Mouse (Mus musculus): ENCODE results near the gene Zfp536. TPM values are rescaled to one million over a fixed set of nuclear protein-coding genes. Genes with fewer than 3 reads are reported as not detected.

Zfp536 gene
- polyA plus RNA-seq, 1 experiment from 2014 or later: 31.5 TPM

DNA sequence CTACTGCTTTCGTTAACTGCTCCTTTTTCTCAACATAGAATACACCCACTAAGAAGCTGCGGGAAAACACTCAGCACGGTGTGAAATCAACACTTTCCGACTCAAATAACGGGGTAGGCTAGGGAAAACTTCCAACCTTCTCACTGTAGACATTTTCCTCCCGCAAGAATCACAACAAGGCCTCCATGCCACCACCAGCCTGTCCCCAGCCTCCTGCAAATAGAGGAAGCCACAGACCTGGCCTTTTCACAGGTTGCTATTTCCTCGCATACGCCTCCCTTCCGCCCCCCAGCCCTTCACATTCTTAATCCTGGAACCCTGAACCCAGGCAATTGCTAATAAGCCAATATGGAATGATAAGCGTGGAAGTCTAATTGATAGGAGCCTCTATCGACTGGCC is 124.8 kb downstream of the Zfp536 start:
- DNase-seq (ENCODE audit: extremely low spot score, low spot score): no peak
- Histone ChIP-seq H3K27me3 (ENCODE audit: poor library complexity, severe bottlenecking) (no peaks in the 10 kb centered on the region), H3K27ac (no peak overlapping the region), H3K4me3 (no peak overlapping the region), H3K9me3 (peaks cover 2% of the 10 kb centered on the region; the same call in 1 of the 2 replicates), H3K4me1 (peaks cover 20% of the 10 kb centered on the region), H3K36me3 (replicated peaks) (peaks cover 46% of the 10 kb centered on the region)
- 90% methylated on average over 11 of the region's 11 CpGs for WGBS

DNA sequence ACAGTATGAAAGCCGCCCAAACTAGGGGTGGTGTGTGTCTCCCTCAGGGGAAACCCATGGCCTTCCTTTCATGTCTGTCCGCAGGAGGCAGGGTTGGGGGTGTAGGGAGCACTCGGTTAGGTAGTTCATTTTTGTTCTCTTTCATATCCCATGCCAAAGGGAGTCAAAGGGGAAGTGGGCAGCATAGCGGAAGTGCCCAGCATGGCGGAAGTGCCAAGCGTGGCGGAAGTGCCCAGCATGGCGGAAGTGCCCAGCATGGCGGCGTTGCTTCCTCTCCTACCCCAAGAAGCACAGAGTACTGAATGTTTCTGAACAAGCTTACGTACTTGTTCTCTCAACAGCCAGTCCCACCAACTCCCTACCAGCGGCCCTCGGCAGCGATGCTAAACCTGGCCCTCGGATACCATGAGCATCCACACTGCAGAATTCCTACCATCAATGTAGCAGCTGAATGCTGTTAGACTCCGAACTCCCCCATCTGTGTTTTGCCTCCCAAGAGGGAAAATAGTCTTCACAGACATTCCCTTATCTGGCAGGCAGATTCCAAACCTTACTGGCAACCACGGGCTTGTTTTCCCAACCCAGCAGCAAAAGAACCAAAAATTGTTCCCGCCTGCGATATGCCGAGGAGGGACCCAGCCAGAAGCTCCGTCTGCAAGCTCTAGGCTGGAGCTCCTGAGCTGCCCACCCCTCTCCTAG is 125.4 kb downstream of the Zfp536 start:
- Histone ChIP-seq H3K4me1 (peaks cover 20% of the 10 kb centered on the region), H3K9me3 (peaks cover 4% of the 10 kb centered on the region; the same call in 1 of the 2 replicates), H3K4me3 (no peak overlapping the region), H3K27me3 (ENCODE audit: poor library complexity, severe bottlenecking) (no peaks in the 10 kb centered on the region), H3K36me3 (replicated peaks) (peaks cover 46% of the 10 kb centered on the region), H3K27ac (no peak overlapping the region)
- WGBS: 92% methylated on average over 21 of the region's 21 CpGs
- DNase-seq (ENCODE audit: extremely low spot score, low spot score): no peak

DNA sequence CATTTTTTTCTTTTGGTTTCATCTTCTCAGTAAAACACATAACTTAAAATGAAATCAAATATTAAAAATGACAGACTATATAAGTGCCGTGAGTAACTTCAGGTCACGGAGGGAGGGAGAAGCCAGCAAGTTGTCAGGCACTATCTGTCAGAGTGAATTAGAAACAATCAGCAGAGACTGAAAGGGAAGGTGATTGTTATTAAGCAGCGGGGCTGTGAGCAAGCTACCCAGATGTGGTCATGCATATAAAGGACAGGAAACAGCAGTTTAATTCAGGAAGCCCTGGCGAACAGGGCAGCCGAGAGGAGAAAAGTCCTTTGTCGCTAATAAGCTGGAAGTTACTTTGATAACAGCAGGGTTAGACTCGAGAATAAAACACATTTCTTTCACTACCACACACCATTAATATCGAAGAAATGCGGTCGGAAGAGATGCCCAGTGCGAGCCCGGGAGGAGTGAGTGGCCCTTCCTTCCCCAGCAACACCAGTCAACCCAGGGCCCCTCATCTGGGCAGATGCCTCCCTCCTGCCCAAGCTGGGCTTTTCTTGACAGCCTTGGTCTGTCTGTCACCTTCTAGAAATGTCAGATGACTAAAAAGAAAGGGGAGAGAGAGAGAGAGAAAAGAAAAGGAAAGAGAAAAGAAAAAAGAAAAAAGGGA is 133.6 kb downstream of the Zfp536 start:
- peaks cover 46% of the 10 kb centered on the region for H3K36me3 ChIP-seq (replicated peaks)
- peaks cover 4% of the 10 kb centered on the region; the same call in 1 of the 2 replicates for H3K9me3 ChIP-seq
- H3K4me1 ChIP-seq: peaks cover 18% of the 10 kb centered on the region
- 0 out of 2 replicates have a peak overlapping the region, but pooled peaks have one; percentile 51 for H3K27ac ChIP-seq
- no peak overlapping the region for H3K4me3 ChIP-seq
- H3K27me3 ChIP-seq (ENCODE audit: poor library complexity, severe bottlenecking): no peaks in the 10 kb centered on the region
- no peak for DNase-seq (ENCODE audit: extremely low spot score, low spot score)
- 40% methylated on average over 12 of the region's 12 CpGs for WGBS

DNA sequence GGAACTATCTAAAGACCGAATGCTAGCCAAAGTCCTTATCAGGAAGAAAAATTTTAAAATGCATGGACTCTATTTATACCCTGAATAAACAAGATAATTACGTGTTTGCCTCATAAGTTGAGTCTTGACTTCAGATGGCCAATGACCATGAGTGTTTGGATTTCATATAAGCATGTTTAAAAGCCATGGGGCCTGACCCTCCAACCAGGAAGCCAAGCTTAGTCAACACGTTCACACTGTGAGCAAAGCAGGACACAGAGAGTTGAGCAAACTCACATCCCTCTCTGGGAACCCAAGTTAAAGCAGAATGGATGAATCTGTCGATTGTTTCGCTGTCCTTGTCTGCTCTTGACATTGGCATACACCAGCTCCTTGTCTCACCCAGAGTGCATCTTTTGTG is 138.6 kb downstream of the Zfp536 start:
- WGBS: 87% methylated on average over 5 of the region's 5 CpGs
- no peaks in the 10 kb centered on the region; the same call in 1 of the 2 replicates for H3K9me3 ChIP-seq
- H3K4me3 ChIP-seq: no peak overlapping the region
- no peak overlapping the region for H3K27ac ChIP-seq
- no peaks in the 10 kb centered on the region for H3K27me3 ChIP-seq (ENCODE audit: poor library complexity, severe bottlenecking)
- H3K4me1 ChIP-seq: peaks cover 5% of the 10 kb centered on the region
- peaks cover 19% of the 10 kb centered on the region; the same call in 1 of the 2 replicates for H3K36me3 ChIP-seq (replicated peaks)
- no peak for DNase-seq (ENCODE audit: extremely low spot score, low spot score)

DNA sequence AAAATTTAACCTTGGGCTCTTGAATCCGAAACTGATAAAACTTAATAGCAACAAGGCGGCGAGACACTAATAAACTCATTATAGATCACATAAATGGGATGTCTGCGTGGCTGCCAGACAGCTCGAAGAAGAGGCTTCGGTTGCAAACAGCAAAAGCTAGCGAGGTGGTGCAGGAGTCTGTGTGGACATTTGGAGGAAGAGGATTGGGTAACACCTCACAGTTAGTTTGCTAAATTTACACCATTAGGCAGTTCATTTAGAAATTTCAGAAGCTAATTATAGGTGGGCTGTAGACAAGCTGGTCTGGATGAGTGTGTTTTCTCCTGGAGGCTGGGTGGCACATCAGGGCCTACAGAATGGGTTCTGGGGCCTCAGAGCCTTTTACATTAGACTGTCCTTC is 143.0 kb downstream of the Zfp536 start:
- peaks cover 33% of the 10 kb centered on the region for H3K4me1 ChIP-seq
- WGBS: 94% methylated on average over 7 of the region's 7 CpGs

DNA sequence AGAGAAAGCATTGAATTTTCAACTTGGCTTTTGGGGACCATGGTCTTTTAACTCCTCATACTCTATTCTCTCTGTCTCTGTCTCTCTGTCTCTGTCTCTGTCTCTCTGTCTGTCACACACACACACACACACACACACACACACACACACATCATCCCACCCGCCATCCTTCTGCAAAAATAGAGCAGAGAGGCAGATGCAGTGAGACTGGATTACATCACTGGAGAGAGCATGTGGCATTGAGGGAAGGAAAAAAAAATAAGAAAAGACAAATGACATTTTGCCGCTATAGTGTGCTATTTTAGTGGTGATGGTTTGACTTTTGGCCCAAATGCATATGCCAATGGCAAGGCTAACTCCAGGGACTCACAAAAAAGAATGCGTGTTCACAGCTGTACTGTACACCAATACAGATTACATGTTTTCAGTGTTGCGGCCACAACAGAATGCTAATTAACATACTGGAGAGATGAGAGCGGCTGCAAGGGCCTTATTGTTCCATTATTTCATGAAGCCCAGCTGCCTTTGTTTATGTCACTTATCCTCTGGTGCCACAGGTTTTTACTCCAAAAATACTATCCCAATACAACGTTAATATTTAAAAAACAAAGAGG is 145.4 kb downstream of the Zfp536 start:
- no peak overlapping the region for H3K4me3 ChIP-seq
- H3K27ac ChIP-seq: no peak overlapping the region
- peaks cover 52% of the 10 kb centered on the region for H3K4me1 ChIP-seq
- no peaks in the 10 kb centered on the region for H3K9me3 ChIP-seq
- no peaks in the 10 kb centered on the region for H3K36me3 ChIP-seq (replicated peaks)
- WGBS: 81% methylated on average over 6 of the region's 6 CpGs
- H3K27me3 ChIP-seq (ENCODE audit: poor library complexity, severe bottlenecking): peaks cover 39% of the 10 kb centered on the region
- no peak for DNase-seq (ENCODE audit: extremely low spot score, low spot score)

More for the DNA sequence above, 143.0 kb downstream of the Zfp536 start:
- H3K36me3 ChIP-seq (replicated peaks): no peaks in the 10 kb centered on the region
- H3K27ac ChIP-seq: no peak overlapping the region
- H3K4me3 ChIP-seq: no peak overlapping the region
- H3K27me3 ChIP-seq (ENCODE audit: poor library complexity, severe bottlenecking): peaks cover 19% of the 10 kb centered on the region
- no peaks in the 10 kb centered on the region for H3K9me3 ChIP-seq
- no peak for DNase-seq (ENCODE audit: extremely low spot score, low spot score)

DNA sequence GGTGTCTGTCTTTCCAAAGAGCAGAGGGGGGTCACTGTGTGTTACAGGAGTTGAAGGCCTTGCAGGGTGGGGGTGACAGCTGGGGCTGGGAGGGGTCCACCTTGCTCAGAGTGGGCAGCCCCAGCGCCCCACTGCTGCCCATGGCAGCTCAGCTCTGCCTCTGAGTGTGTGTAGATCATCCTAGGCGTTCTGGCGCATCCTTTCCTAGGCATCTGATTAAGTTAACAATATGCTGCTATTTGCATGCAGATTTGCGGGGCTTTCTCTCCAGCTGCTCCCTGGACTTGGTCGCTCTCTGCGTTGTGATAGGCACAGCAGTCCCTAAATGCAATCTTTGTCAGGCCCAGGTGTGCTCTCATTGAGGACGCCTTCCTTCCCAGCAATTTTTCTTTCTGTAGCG is 147.7 kb downstream of the Zfp536 start:
- no peak overlapping the region for H3K27ac ChIP-seq
- H3K4me3 ChIP-seq: no peak overlapping the region
- H3K9me3 ChIP-seq: no peaks in the 10 kb centered on the region
- H3K4me1 ChIP-seq: peaks cover 52% of the 10 kb centered on the region
- 15% methylated on average over 8 of the region's 8 CpGs for WGBS
- H3K36me3 ChIP-seq (replicated peaks): no peaks in the 10 kb centered on the region
- no peak for DNase-seq (ENCODE audit: extremely low spot score, low spot score)
- H3K27me3 ChIP-seq (ENCODE audit: poor library complexity, severe bottlenecking): peaks cover 51% of the 10 kb centered on the region

DNA sequence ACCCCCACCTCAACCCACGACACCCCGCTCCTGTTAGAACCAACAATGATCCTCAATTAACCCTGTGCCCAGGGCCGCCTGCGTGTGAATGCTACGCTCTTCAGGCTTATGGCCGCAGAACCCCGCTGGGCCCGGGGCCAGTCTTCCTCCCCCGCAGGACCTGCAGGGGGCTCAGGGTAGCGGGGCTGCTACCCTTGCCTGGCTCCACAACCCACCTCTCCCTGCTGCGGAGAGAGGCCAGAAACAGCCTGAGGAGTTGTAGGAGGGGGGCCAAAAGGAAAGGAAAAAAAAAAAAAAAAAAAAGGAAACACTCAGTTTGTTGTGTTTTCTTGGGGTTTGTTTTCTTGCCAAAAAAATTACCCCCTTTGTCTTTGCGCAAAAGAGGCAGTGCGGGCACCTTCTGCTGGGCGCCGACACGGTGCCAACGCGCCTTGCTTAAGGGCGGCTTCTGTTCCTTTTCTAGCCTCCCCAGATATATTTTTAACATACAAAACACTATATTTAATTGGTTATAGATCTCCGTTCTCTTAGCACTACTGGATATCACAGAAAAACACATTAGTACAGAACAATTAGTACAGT is 148.6 kb downstream of the Zfp536 start:
- Histone ChIP-seq H3K9me3 (no peaks in the 10 kb centered on the region), H3K27ac (peak overlapping the region; percentile 76), H3K36me3 (replicated peaks) (no peaks in the 10 kb centered on the region), H3K4me1 (peaks cover 53% of the 10 kb centered on the region), H3K4me3 (peak overlapping the region; percentile 57), H3K27me3 (ENCODE audit: poor library complexity, severe bottlenecking) (peaks cover 51% of the 10 kb centered on the region)
- DNase-seq (ENCODE audit: extremely low spot score, low spot score): peak; percentile 42
- 4% methylated on average over 20 of the region's 20 CpGs for WGBS

DNA sequence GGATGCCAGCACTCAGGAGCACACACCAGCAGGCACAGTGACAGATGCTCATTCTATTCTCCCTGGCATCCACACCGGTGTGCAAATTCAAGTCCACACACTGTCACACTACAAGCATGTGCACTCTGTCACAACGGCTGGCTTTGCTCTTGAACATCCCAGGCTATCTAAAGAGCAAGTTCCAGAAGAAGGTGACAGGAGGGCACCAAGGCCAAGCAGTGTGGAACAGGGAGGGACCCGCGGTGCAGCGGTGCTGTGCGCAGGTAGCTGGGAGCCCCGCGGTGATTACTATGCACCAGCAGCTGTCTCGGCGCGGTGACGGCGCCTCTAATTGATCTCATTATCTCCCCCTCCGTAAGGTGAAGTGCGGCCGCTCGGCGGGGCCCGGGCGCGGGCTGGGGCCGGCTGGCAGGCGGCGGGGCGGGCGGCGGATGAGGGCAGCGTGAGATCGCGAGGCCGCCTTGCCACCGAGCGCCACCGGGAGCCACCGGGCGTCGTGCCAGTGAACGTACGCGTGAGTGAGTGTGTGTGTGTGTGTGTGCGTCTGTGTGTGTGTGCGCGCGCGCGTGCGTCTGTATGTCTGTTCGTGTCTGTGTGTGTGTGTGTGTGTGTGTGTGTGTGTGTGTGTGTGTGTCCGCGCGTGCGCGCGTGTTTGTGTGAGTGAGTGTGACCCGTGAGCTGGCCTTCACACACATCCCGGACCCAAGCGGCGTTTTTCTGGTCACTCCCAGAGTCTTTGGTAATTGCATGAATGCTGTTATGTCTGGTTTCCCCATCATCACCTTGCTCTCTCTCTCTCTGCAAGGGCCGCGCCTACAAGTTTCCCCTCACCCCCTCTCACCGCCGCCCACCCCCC is 149.3 kb downstream of the Zfp536 start:
- Histone ChIP-seq H3K9me3 (no peaks in the 10 kb centered on the region), H3K36me3 (replicated peaks) (no peaks in the 10 kb centered on the region), H3K27me3 (ENCODE audit: poor library complexity, severe bottlenecking) (peaks cover 51% of the 10 kb centered on the region), H3K4me3 (peak overlapping the region; percentile 57), H3K4me1 (peaks cover 53% of the 10 kb centered on the region), H3K27ac (peak overlapping the region; percentile 76)
- 2% methylated on average over 62 of the region's 62 CpGs for WGBS
- DNase-seq (ENCODE audit: extremely low spot score, low spot score): peak; percentile 53

DNA sequence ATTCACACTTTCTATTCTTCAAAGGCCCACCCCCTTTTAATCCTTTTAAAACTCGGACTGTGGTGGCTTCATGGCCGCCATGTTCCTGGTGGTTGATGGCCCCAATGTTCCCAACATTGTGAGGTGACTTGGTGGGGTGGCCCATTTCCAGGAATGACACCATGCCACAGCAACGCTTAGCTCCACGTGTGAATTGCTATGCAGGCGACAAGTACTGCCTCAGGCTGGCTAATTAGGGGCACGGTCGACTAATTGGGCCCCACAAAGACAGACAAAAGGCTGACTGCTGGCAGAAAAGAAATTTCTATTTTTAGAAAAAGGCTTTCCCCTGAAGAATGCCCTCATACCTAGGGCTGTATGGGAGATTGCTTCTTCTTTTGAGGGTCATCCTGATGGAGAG is 154.2 kb downstream of the Zfp536 start:
- H3K27me3 ChIP-seq (ENCODE audit: poor library complexity, severe bottlenecking): peaks cover 25% of the 10 kb centered on the region
- no peak overlapping the region for H3K4me3 ChIP-seq
- H3K4me1 ChIP-seq: peaks cover 39% of the 10 kb centered on the region
- H3K36me3 ChIP-seq (replicated peaks): no peaks in the 10 kb centered on the region; the same call in 1 of the 2 replicates
- H3K9me3 ChIP-seq: no peaks in the 10 kb centered on the region
- peak; percentile 36 for DNase-seq (ENCODE audit: extremely low spot score, low spot score)
- no peak overlapping the region for H3K27ac ChIP-seq
- 49% methylated on average over 7 of the region's 7 CpGs for WGBS

DNA sequence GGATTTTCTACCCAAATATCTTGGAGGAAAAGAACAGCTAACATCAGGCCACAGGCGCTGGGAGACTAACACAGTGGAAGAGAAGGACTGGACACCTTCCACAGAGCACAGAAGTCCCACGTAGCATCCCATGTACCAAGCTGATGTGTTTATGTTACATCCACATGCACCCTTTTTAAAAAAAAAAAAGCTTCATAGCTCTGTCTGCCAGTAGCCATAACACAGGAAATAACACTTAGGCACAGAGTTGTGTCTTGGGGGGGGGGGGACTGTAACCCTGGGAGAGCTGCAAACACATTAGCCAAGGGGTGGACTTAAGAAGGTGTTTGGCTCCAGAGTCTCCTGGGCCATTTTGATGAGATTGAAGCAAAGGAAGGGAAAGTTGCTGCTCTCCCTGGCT is 155.6 kb downstream of the Zfp536 start:
- Histone ChIP-seq H3K36me3 (replicated peaks) (no peaks in the 10 kb centered on the region; the same call in 1 of the 2 replicates), H3K4me1 (peaks cover 34% of the 10 kb centered on the region), H3K27ac (no peak overlapping the region), H3K4me3 (no peak overlapping the region), H3K27me3 (ENCODE audit: poor library complexity, severe bottlenecking) (peaks cover 11% of the 10 kb centered on the region), H3K9me3 (no peaks in the 10 kb centered on the region)
- no peak for DNase-seq (ENCODE audit: extremely low spot score, low spot score)
- WGBS: 94% methylated on average over 2 of the region's 2 CpGs

DNA sequence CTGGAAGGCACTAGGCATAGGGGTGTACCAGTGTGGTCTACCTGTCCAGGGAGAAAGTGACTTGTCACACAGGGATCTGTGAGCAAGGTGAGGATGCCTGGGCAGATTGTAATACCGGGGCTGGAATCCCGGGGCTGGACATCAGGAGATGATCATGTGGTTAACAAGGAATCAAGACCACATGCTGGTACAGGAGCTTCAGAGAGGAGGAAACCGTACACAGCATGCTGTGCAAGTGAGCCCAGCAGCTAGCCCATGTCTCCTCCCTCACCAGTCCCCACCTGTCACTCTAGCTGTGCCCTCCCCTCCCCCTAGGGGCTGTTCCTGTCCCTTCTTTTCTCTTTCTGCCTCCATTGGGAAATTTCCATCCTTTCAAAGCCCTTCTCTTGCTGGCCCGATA is 157.5 kb downstream of the Zfp536 start:
- H3K27me3 ChIP-seq (ENCODE audit: poor library complexity, severe bottlenecking): no peaks in the 10 kb centered on the region
- no peak for DNase-seq (ENCODE audit: extremely low spot score, low spot score)
- no peaks in the 10 kb centered on the region for H3K9me3 ChIP-seq
- H3K36me3 ChIP-seq (replicated peaks): no peaks in the 10 kb centered on the region; the same call in 1 of the 2 replicates
- no peak overlapping the region for H3K27ac ChIP-seq
- H3K4me3 ChIP-seq: no peak overlapping the region
- H3K4me1 ChIP-seq: peaks cover 40% of the 10 kb centered on the region
- 80% methylated on average over 4 of the region's 4 CpGs for WGBS

Measured in forebrain, embryonic 10.5 days (tissue).